Mouse (Mus musculus): Measurements from ENCODE around the gene Jag2.

The Jag2 gene

GRCm38 (mm10) chr12:112941156-112941775, 11.7 kb upstream of the Jag2 start:
- DNase-seq (ENCODE audit: low read depth, low spot score) = no peak

GRCm38 (mm10) chr12:112940710-112941109, 11.1 kb upstream of the Jag2 start:
- DNase-seq (ENCODE audit: low read depth, low spot score) = no peak

GRCm38 (mm10) chr12:112940238-112940637, 10.7 kb upstream of the Jag2 start:
- DNase-seq (ENCODE audit: low read depth, low spot score) = no peak

GRCm38 (mm10) chr12:112938873-112939565, 9.4 kb upstream of the Jag2 start:
- no peak for DNase-seq (ENCODE audit: low read depth, low spot score)

GRCm38 (mm10) chr12:112938366-112938765, 8.8 kb upstream of the Jag2 start:
- DNase-seq (ENCODE audit: low read depth, low spot score) = no peak

GRCm38 (mm10) chr12:112937906-112938305, 8.3 kb upstream of the Jag2 start:
- no peak for DNase-seq (ENCODE audit: low read depth, low spot score)

- DNase-seq (ENCODE audit: low read depth, low spot score) = no peak
Measured at GRCm38 (mm10) chr12:112932647-112933046, 3.1 kb upstream of the Jag2 start.

- DNase-seq (ENCODE audit: low read depth, low spot score) = no peak
Measured at GRCm38 (mm10) chr12:112928401-112929241, 955 bp downstream of the Jag2 start.

- DNase-seq (ENCODE audit: low read depth, low spot score) = no peak
Measured at GRCm38 (mm10) chr12:112927265-112927664, 2.3 kb downstream of the Jag2 start.

GRCm38 (mm10) chr12:112925950-112926349, 3.6 kb downstream of the Jag2 start:
- no peak for DNase-seq (ENCODE audit: low read depth, low spot score)

GRCm38 (mm10) chr12:112922541-112922940, 7.0 kb downstream of the Jag2 start:
- DNase-seq (ENCODE audit: low read depth, low spot score) = no peak

GRCm38 (mm10) chr12:112921518-112921917, 8.1 kb downstream of the Jag2 start:
- DNase-seq (ENCODE audit: low read depth, low spot score) = no peak

- DNase-seq (ENCODE audit: low read depth, low spot score) = no peak
Measured at GRCm38 (mm10) chr12:112917906-112918305, 11.7 kb downstream of the Jag2 start.

- DNase-seq (ENCODE audit: low read depth, low spot score) = no peak
Measured at GRCm38 (mm10) chr12:112917486-112917885, 12.1 kb downstream of the Jag2 start.

GRCm38 (mm10) chr12:112916698-112917400, 12.7 kb downstream of the Jag2 start:
- no peak for DNase-seq (ENCODE audit: low read depth, low spot score)

- DNase-seq (ENCODE audit: low read depth, low spot score) = no peak
Measured at GRCm38 (mm10) chr12:112915587-112915986, 14.0 kb downstream of the Jag2 start.

GRCm38 (mm10) chr12:112914527-112914926, 15.0 kb downstream of the Jag2 start:
- DNase-seq (ENCODE audit: low read depth, low spot score) = no peak

GRCm38 (mm10) chr12:112912951-112913745, 16.4 kb downstream of the Jag2 start:
- no peak for DNase-seq (ENCODE audit: low read depth, low spot score)

- no peak for DNase-seq (ENCODE audit: low read depth, low spot score)
Measured at GRCm38 (mm10) chr12:112911701-112912100, 17.9 kb downstream of the Jag2 start.

- no peak for DNase-seq (ENCODE audit: low read depth, low spot score)
Measured at GRCm38 (mm10) chr12:112908991-112909390, 20.6 kb downstream of the Jag2 start.

- no peak for DNase-seq (ENCODE audit: low read depth, low spot score)
Measured at GRCm38 (mm10) chr12:112905001-112905400, 24.6 kb downstream of the Jag2 start.

Measured in brain, embryonic 18.5 days (tissue).